23 mouse cellular contexts compared by ENCODE assay signal in genomic region chr3:154116000-154116399, GRCm38 (mm10).
"Had no signal": no experiment of that assay in that cellular context is flagged by ENCODE, and none has a peak within 500 bp of the region (broad histone marks: within the 10 kb centered on the region; RNA-seq: fewer than 3 reads in every experiment).

No protein-coding gene starts in this region.

- H3K4me3 ChIP-seq: heart, embryonic 10.5 days; heart, embryonic 12.5 days; hindbrain, embryonic 12.5 days; kidney, embryonic 15.5 days; limb, embryonic 13.5 days; limb, embryonic 15.5 days; liver, embryonic 12.5 days had no signal

- H3K4me1 ChIP-seq: kidney, embryonic 15.5 days; limb, embryonic 15.5 days; liver, embryonic 12.5 days had no signal

- ATAC-seq: intestine, embryonic 16.5 days; liver, embryonic 12.5 days had no signal

- H3K9ac ChIP-seq: heart, embryonic 12.5 days; hindbrain, embryonic 12.5 days; kidney, embryonic 15.5 days; limb, embryonic 13.5 days; limb, embryonic 15.5 days; liver, embryonic 12.5 days; liver, embryonic 14.5 days had no signal

- H3K27me3 ChIP-seq: heart, embryonic 12.5 days; hindbrain, embryonic 12.5 days; kidney, embryonic 15.5 days; limb, embryonic 13.5 days; limb, embryonic 15.5 days; liver, embryonic 12.5 days had no signal

- H3K9me3 ChIP-seq: heart, embryonic 10.5 days; heart, embryonic 12.5 days; hindbrain, embryonic 12.5 days; kidney, embryonic 15.5 days; limb, embryonic 13.5 days; limb, embryonic 15.5 days; liver, embryonic 12.5 days had no signal

- H3K27ac ChIP-seq: heart, embryonic 10.5 days; hindbrain, embryonic 12.5 days; kidney, embryonic 15.5 days; kidney, postnatal 0 days; limb, embryonic 13.5 days; limb, embryonic 15.5 days; liver, embryonic 12.5 days; liver, embryonic 14.5 days had no signal

- H3K4me2 ChIP-seq: heart, embryonic 12.5 days; hindbrain, embryonic 12.5 days; kidney, embryonic 15.5 days; limb, embryonic 13.5 days; limb, embryonic 15.5 days; liver, embryonic 12.5 days had no signal

- H3K36me3 ChIP-seq: heart, embryonic 10.5 days; heart, embryonic 12.5 days; hindbrain, embryonic 12.5 days; kidney, embryonic 15.5 days; limb, embryonic 13.5 days; limb, embryonic 15.5 days; liver, embryonic 12.5 days had no signal

- DNase-seq: gastrocnemius, postnatal 14 days; gastrocnemius, postnatal 36 days; heart, adult 18-20 months; heart, postnatal 14 days; heart, postnatal 36 days; kidney, adult 11 months; kidney, adult 2 months; kidney, adult 9 months; kidney, postnatal 14 days; kidney, postnatal 36 days; layer of hippocampus, adult 9-11 months; layer of hippocampus, postnatal 36 days; left cerebral cortex, postnatal 4 days had no signal
